Mouse (Mus musculus): ENCODE measurements at regions not wholly inside any gene's neighbourhood (a gene's known extent, or its start where the extent isn't known, plus 50 kb on each side); places are given as distances from the start of the nearest gene placed in this dataset.

- no peak overlapping the region for H3K4me2 ChIP-seq
- H3K4me1 ChIP-seq (replicated peaks) = no peaks in the 10 kb centered on the region
- no peak overlapping the region for H3K9ac ChIP-seq
- no peaks in the 10 kb centered on the region for H3K27me3 ChIP-seq
- no peak overlapping the region for H3K27ac ChIP-seq (replicated peaks)
- no peaks in the 10 kb centered on the region for H3K36me3 ChIP-seq (replicated peaks)
- H3K4me3 ChIP-seq (replicated peaks) = no peak overlapping the region
- no peaks in the 10 kb centered on the region for H3K9me3 ChIP-seq (replicated peaks)
- ATAC-seq (ENCODE audit: insufficient read depth) = no peak
- 25% methylated on average over 5 of the region's 5 CpGs for WGBS (ENCODE audit: insufficient replicate concordance)
Observed at GRCm38 (mm10) chr3:35027898-35028297, 377.7 kb downstream of the Sox2 start.

DNA sequence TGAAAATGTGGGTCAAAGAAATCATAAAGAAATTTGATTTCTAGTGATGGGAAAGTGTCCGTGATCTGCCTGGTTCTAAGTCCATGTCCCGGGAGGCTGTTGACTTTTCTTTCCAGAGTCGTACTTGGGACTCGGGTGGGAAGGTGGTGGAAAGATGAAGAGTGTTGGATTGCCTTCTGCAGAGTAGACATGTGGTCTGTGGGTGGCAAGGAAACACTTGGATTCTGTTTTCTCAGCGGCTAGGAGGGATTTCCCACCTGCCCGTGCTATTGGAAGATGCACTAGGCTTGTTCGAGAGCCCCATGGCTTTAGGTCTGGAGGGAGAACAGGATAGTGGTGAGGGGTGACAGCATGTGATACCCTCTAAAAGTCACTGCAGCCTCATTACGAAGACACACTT is 379.7 kb downstream of the Sox2 start:
- ATAC-seq (ENCODE audit: insufficient read depth) = no peak
- no peak overlapping the region for H3K4me2 ChIP-seq
- H3K9ac ChIP-seq = no peak overlapping the region
- H3K27ac ChIP-seq (replicated peaks) = no peak overlapping the region
- WGBS (ENCODE audit: insufficient replicate concordance) = 69% methylated on average over 8 of the region's 8 CpGs
- H3K4me1 ChIP-seq (replicated peaks) = no peaks in the 10 kb centered on the region
- H3K9me3 ChIP-seq (replicated peaks) = no peaks in the 10 kb centered on the region
- no peaks in the 10 kb centered on the region for H3K36me3 ChIP-seq (replicated peaks)
- H3K27me3 ChIP-seq = no peaks in the 10 kb centered on the region
- H3K4me3 ChIP-seq (replicated peaks) = no peak overlapping the region

DNA sequence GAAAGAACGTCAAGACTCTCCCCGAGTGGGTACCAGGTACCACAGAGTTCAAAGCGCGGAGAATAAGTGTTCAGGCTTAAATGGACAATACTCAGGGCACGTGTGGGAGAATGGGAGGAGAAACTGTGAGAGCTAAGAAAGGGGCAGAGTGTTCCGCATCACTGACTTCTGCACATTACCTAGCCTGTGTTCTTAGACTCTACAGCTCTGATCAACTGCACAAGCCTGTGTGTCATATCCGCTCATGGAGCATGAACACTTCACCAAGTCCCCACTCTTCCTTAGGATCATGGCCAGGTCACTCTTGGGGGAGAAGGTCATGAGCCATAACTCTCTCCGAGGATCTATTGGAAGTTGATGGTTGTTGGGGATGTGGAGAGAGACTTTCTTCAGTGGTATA is 383.4 kb downstream of the Sox2 start:
- WGBS (ENCODE audit: insufficient replicate concordance) = 69% methylated on average over 8 of the region's 8 CpGs
- Histone ChIP-seq H3K4me3 (replicated peaks) (no peak overlapping the region), H3K27ac (replicated peaks) (no peak overlapping the region), H3K4me2 (no peak overlapping the region), H3K4me1 (replicated peaks) (no peaks in the 10 kb centered on the region), H3K36me3 (replicated peaks) (no peaks in the 10 kb centered on the region), H3K9ac (no peak overlapping the region), H3K27me3 (no peaks in the 10 kb centered on the region), H3K9me3 (replicated peaks) (no peaks in the 10 kb centered on the region)
- ATAC-seq (ENCODE audit: insufficient read depth) = no peak

- Histone ChIP-seq H3K4me3 (replicated peaks) (no peak overlapping the region), H3K36me3 (replicated peaks) (no peaks in the 10 kb centered on the region), H3K4me1 (replicated peaks) (no peaks in the 10 kb centered on the region), H3K27me3 (no peaks in the 10 kb centered on the region), H3K27ac (replicated peaks) (no peak overlapping the region), H3K9me3 (replicated peaks) (no peaks in the 10 kb centered on the region), H3K4me2 (no peak overlapping the region), H3K9ac (no peak overlapping the region)
- ATAC-seq (ENCODE audit: insufficient read depth) = no peak
- WGBS (ENCODE audit: insufficient replicate concordance) = 75% methylated on average over 7 of the region's 7 CpGs
Observed at GRCm38 (mm10) chr3:35035234-35035633, 385.0 kb downstream of the Sox2 start.

GRCm38 (mm10) chr3:35043705-35044104 is 393.5 kb downstream of the Sox2 start:
- H3K4me2 ChIP-seq = no peak overlapping the region
- 61% methylated on average over 2 of the region's 2 CpGs for WGBS (ENCODE audit: insufficient replicate concordance)
- H3K27me3 ChIP-seq = no peaks in the 10 kb centered on the region

DNA sequence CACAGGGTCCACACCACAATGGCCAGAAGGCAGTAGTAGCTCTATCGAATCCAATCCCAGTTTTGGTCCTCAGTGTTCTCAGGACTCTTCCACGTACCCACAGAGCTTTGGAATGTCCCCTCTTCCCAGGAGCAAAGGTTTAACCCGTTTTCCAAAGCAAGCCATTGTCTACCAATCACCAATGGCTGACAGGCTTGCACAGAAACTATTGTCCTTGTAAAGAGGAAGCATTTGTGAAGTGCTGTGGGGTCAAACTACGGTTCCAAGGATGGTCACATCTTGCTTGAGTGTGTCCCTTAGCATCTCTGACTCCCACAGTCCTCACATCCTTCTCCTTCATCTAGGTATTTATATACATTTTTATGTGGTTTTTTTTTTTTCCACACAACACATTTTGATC is 409.2 kb downstream of the Sox2 start:
- H3K27ac ChIP-seq (replicated peaks) = no peak overlapping the region
- ATAC-seq (ENCODE audit: insufficient read depth) = no peak
- H3K4me1 ChIP-seq (replicated peaks) = no peaks in the 10 kb centered on the region
- no peaks in the 10 kb centered on the region for H3K27me3 ChIP-seq
- H3K9me3 ChIP-seq (replicated peaks) = no peaks in the 10 kb centered on the region
- H3K36me3 ChIP-seq (replicated peaks) = no peaks in the 10 kb centered on the region
- H3K9ac ChIP-seq = no peak overlapping the region
- no peak overlapping the region for H3K4me2 ChIP-seq
- WGBS (ENCODE audit: insufficient replicate concordance) = 30% methylated on average over 4 of the region's 4 CpGs
- H3K4me3 ChIP-seq (replicated peaks) = no peak overlapping the region

More at GRCm38 (mm10) chr3:35043705-35044104, 393.5 kb downstream of the Sox2 start:
- Histone ChIP-seq H3K4me1 (replicated peaks) (no peaks in the 10 kb centered on the region), H3K9ac (no peak overlapping the region), H3K36me3 (replicated peaks) (no peaks in the 10 kb centered on the region), H3K9me3 (replicated peaks) (no peaks in the 10 kb centered on the region), H3K4me3 (replicated peaks) (no peak overlapping the region), H3K27ac (replicated peaks) (no peak overlapping the region)
- no peak for ATAC-seq (ENCODE audit: insufficient read depth)

- WGBS (ENCODE audit: insufficient replicate concordance) = 45% methylated on average over 10 of the region's 10 CpGs
- Histone ChIP-seq H3K4me3 (replicated peaks) (no peak overlapping the region), H3K9ac (no peak overlapping the region), H3K4me2 (no peak overlapping the region), H3K9me3 (replicated peaks) (no peaks in the 10 kb centered on the region), H3K27me3 (no peaks in the 10 kb centered on the region), H3K4me1 (replicated peaks) (no peaks in the 10 kb centered on the region), H3K27ac (replicated peaks) (no peak overlapping the region), H3K36me3 (replicated peaks) (no peaks in the 10 kb centered on the region)
- no peak for ATAC-seq (ENCODE audit: insufficient read depth)
Observed at GRCm38 (mm10) chr3:35060042-35060441, 409.8 kb downstream of the Sox2 start.

DNA sequence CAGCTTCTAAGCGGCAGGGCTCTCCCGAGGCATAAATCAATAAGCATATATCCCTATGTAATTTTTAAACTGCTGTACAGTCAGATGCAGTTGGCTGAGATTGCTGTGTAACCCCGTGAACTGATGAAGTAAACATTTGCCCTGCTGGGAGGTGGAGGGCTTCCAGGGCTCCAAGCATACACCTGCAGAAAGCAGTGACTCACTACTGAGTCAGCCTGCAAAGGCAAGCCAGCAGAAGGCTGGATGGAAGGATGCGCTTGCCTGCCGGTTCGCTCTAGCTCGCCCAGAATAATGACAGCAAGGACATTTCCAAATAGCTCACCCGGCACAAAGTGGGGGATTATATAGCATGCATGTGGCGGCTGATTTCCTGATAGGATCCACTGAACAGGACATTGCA is 416.6 kb downstream of the Sox2 start:
- no peak for ATAC-seq (ENCODE audit: insufficient read depth)
- Histone ChIP-seq H3K27ac (replicated peaks) (no peak overlapping the region), H3K36me3 (replicated peaks) (no peaks in the 10 kb centered on the region), H3K27me3 (no peaks in the 10 kb centered on the region), H3K4me3 (replicated peaks) (no peak overlapping the region), H3K9ac (no peak overlapping the region), H3K4me2 (no peak overlapping the region), H3K4me1 (replicated peaks) (no peaks in the 10 kb centered on the region), H3K9me3 (replicated peaks) (no peaks in the 10 kb centered on the region)
- WGBS (ENCODE audit: insufficient replicate concordance) = 55% methylated on average over 9 of the region's 9 CpGs

DNA sequence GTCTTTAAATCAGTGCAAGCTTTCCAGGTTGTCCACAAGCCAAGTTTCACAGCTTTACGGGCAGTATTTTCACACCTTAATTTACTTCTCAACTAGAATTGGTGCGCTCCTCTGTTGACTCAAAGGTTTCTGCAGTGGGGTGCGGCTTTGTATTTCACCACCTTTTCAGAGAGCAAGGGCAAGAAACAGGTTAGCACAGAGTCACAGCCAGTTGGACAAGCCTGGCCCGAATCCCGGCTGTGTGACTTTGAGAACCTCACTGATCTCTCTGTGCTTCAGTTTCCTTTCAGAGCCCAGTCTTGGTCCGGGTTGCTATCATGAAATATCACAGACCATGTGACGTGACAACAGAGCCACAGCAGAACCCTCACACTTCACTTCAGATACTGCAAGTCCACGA is 418.4 kb downstream of the Sox2 start:
- H3K4me1 ChIP-seq (replicated peaks) = no peaks in the 10 kb centered on the region
- no peak overlapping the region for H3K4me2 ChIP-seq
- no peak overlapping the region for H3K9ac ChIP-seq
- H3K4me3 ChIP-seq (replicated peaks) = no peak overlapping the region
- no peak for ATAC-seq (ENCODE audit: insufficient read depth)
- H3K27me3 ChIP-seq = no peaks in the 10 kb centered on the region
- H3K36me3 ChIP-seq (replicated peaks) = no peaks in the 10 kb centered on the region
- WGBS (ENCODE audit: insufficient replicate concordance) = 63% methylated on average over 8 of the region's 8 CpGs
- no peaks in the 10 kb centered on the region for H3K9me3 ChIP-seq (replicated peaks)
- H3K27ac ChIP-seq (replicated peaks) = no peak overlapping the region

GRCm38 (mm10) chr3:35071046-35071445 is 420.8 kb downstream of the Sox2 start:
- Histone ChIP-seq H3K36me3 (replicated peaks) (no peaks in the 10 kb centered on the region), H3K4me1 (replicated peaks) (no peaks in the 10 kb centered on the region), H3K9ac (no peak overlapping the region), H3K27me3 (no peaks in the 10 kb centered on the region), H3K4me2 (no peak overlapping the region), H3K4me3 (replicated peaks) (no peak overlapping the region), H3K27ac (replicated peaks) (no peak overlapping the region), H3K9me3 (replicated peaks) (no peaks in the 10 kb centered on the region)
- WGBS (ENCODE audit: insufficient replicate concordance) = 41% methylated on average over 2 of the region's 2 CpGs
- ATAC-seq (ENCODE audit: insufficient read depth) = no peak

GRCm38 (mm10) chr3:35079887-35080286 is 429.7 kb downstream of the Sox2 start:
- Histone ChIP-seq H3K4me2 (no peak overlapping the region), H3K4me1 (replicated peaks) (no peaks in the 10 kb centered on the region), H3K27ac (replicated peaks) (no peak overlapping the region), H3K27me3 (no peaks in the 10 kb centered on the region), H3K9ac (no peak overlapping the region), H3K9me3 (replicated peaks) (no peaks in the 10 kb centered on the region), H3K4me3 (replicated peaks) (no peak overlapping the region), H3K36me3 (replicated peaks) (no peaks in the 10 kb centered on the region)
- 37% methylated on average over 5 of the region's 5 CpGs for WGBS (ENCODE audit: insufficient replicate concordance)
- no peak for ATAC-seq (ENCODE audit: insufficient read depth)

- ATAC-seq (ENCODE audit: insufficient read depth) = no peak
- no peak overlapping the region for H3K4me2 ChIP-seq
Observed at GRCm38 (mm10) chr3:35084091-35084867, 434.1 kb downstream of the Sox2 start.

More at GRCm38 (mm10) chr3:35084091-35084867, 434.1 kb downstream of the Sox2 start:
- Histone ChIP-seq H3K9me3 (replicated peaks) (no peaks in the 10 kb centered on the region), H3K27ac (replicated peaks) (no peak overlapping the region), H3K27me3 (no peaks in the 10 kb centered on the region), H3K4me1 (replicated peaks) (no peaks in the 10 kb centered on the region), H3K4me3 (replicated peaks) (no peak overlapping the region), H3K9ac (no peak overlapping the region), H3K36me3 (replicated peaks) (no peaks in the 10 kb centered on the region)
- 63% methylated on average over 11 of the region's 11 CpGs for WGBS (ENCODE audit: insufficient replicate concordance)

Measured in liver, embryonic 15.5 days (tissue).